Mouse (Mus musculus) lung, embryonic 15.5 days (tissue): ENCODE measurements around the gene Olfr115. TPM values are rescaled to one million over a fixed set of nuclear protein-coding genes. Genes with fewer than 3 reads are reported as not detected.

Source experiments
- ATAC-seq: fragments of 200-750 bp; cut with Nextera tagmentation; 2 replicates; pipeline ENCODE4 v1.8.0; 2017; ENCODE audit warnings: moderate number of reproducible peaks, borderline replicate concordance; ENCODE audit not compliant: low FRiP score, low TSS enrichment; ENCODE audit errors: extremely low read depth
- H3K27ac ChIP-seq: fragments of 300-500 bp; sonication (generic); 2 replicates; pipeline ENCODE4 v1.5.1; 2015; ENCODE audit warnings: moderate library complexity, mild to moderate bottlenecking, inconsistent platforms
- H3K27me3 ChIP-seq: fragments of 300-500 bp; sonication (generic); 2 replicates; pipeline ENCODE4 v1.6.1; 2015; ENCODE audit warnings: inconsistent platforms
- H3K36me3 ChIP-seq: fragments of 300-500 bp; sonication (generic); 2 replicates; pipeline ENCODE4 v1.6.1; 2015; ENCODE audit warnings: inconsistent platforms
- H3K4me1 ChIP-seq: fragments of 300-500 bp; sonication (generic); 2 replicates; pipeline ENCODE4 v1.6.1; 2015; ENCODE audit warnings: inconsistent platforms
- H3K4me2 ChIP-seq: fragments of 300-500 bp; sonication (generic); 2 replicates; pipeline ENCODE4 v1.6.1; 2015; ENCODE audit warnings: inconsistent platforms, mild to moderate bottlenecking, moderate library complexity
- H3K4me3 ChIP-seq: fragments of 300-500 bp; sonication (generic); 2 replicates; pipeline ENCODE4 v1.5.1; 2015; ENCODE audit warnings: mild to moderate bottlenecking, inconsistent platforms
- H3K9ac ChIP-seq: fragments of 300-500 bp; sonication (generic); 2 replicates; pipeline ENCODE4 v1.6.1; 2015; ENCODE audit warnings: inconsistent platforms
- H3K9me3 ChIP-seq: fragments of 300-500 bp; sonication (generic); 2 replicates; pipeline ENCODE4 v1.6.1; 2016; ENCODE audit warnings: inconsistent platforms
- WGBS: fragments of 180-500 bp; shearing (Covaris S2); methylation state at CpG from one replicate; pipeline ENCODE4 v1.1.7; 2015; 5-methylcytosine and 5-hydroxymethylcytosine counted together
- polyA plus RNA-seq: library from polyadenylated mRNA; unstranded; fragments of >200 nt; fragmentation: Nextera tagmentation; extraction: Ambion mirVana; gene quantifications from 2 replicates; pipeline ENCODE4 v1.2.1, GENCODE M21; 2015

Gene Olfr115
- polyA plus RNA-seq, result not detected in 2 replicates

DNA sequence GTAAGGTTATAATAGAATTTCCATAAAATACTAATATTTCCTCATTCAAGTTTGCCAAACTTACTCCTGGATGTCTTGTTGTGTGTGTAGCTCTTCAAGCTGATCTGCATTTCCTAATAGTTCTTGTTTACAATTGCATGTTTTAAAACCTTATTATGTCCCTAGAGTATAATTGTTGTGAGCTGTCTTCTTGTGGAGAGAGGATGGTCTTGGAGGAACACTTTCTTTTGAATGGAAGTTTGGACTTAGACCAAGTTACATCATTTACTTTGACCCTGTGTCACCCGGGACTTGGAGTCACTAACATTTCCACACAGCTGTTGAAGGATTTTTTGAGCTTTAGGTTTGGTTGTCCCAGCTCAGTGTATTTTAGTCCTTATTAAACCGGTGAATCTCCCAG is at the start of gene Olfr115, which contains the start of gene Olfr116:
Gene Olfr115 (minus strand): TSS at position 101 of the 400 bp plus-strand sequence.
Gene Olfr116 (minus strand): TSS at position 191 of the 400 bp plus-strand sequence.
- Histone ChIP-seq H3K4me3 (no peak within 1 kb of the TSS), H3K4me1 (no peaks in the 10 kb centered on the region), H3K27me3 (no peaks in the 10 kb centered on the region), H3K9ac (no peak within 1 kb of the TSS), H3K27ac (no peak within 1 kb of the TSS), H3K36me3 (no peaks in the 10 kb centered on the region), H3K9me3 (0 out of 2 replicates have a peak, but pooled peaks cover 2% of the 10 kb centered on the region), H3K4me2 (no peak within 1 kb of the TSS)
- no peak for ATAC-seq
- WGBS, result 79% methylated on average over 2 of the region's 2 CpGs

DNA sequence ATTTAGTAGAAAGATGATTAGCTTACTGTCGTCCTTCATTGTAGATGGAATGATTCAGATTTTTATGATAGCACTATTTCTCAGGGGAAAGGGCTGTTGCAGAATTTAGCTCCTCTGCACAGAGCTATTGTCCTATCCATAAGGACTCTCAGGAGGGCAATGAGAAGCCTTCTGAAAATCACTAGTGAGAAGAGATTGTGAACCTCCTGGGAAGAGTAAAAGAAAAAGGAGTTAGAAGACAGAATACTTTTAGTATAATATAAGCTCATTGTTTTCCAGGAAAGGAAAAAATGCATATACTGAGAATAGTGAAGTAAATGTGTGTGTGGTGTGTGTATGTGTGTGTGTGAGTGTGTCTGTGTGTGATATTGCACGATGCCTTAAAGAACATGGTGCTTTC is 39.8 kb upstream of the Olfr115 start, which contains the start of gene Olfr118:
Gene Olfr118 (plus strand): TSS at position 301 of the 400 bp plus-strand sequence.
- Histone ChIP-seq H3K4me2 (no peak within 1 kb of the TSS), H3K9ac (no peak within 1 kb of the TSS), H3K4me3 (no peak within 1 kb of the TSS), H3K36me3 (no peaks in the 10 kb centered on the region), H3K9me3 (no peaks in the 10 kb centered on the region), H3K27ac (no peak within 1 kb of the TSS), H3K27me3 (no peaks in the 10 kb centered on the region), H3K4me1 (no peaks in the 10 kb centered on the region)
- ATAC-seq, result no peak
- WGBS, result 51% methylated on average over 2 of the region's 2 CpGs

GRCm38 (mm10) chr17:37663682-37664081 is 36.8 kb upstream of the Olfr115 start, which contains the start of gene Olfr117:
Gene Olfr117, minus strand, starts transcription at chr17:37663782.
- Histone ChIP-seq H3K9me3 (no peaks in the 10 kb centered on the region), H3K9ac (no peak within 1 kb of the TSS), H3K27me3 (no peaks in the 10 kb centered on the region), H3K36me3 (no peaks in the 10 kb centered on the region), H3K27ac (no peak within 1 kb of the TSS), H3K4me3 (no peak within 1 kb of the TSS), H3K4me1 (no peaks in the 10 kb centered on the region), H3K4me2 (no peak within 1 kb of the TSS)
- ATAC-seq, result no peak
- WGBS, result 49% methylated on average over 1 of the region's 1 CpGs

GRCm38 (mm10) chr17:37592643-37593042 is 34.3 kb downstream of the Olfr115 start, which contains the start of gene Olfr114:
Gene Olfr114, minus strand, starts transcription at chr17:37592743.
- Histone ChIP-seq H3K27ac (no peak within 1 kb of the TSS), H3K4me3 (no peak within 1 kb of the TSS), H3K27me3 (no peaks in the 10 kb centered on the region), H3K4me1 (no peaks in the 10 kb centered on the region), H3K9ac (no peak within 1 kb of the TSS), H3K4me2 (no peak within 1 kb of the TSS), H3K9me3 (no peaks in the 10 kb centered on the region), H3K36me3 (no peaks in the 10 kb centered on the region)
- ATAC-seq, result no peak

GRCm38 (mm10) chr17:37577563-37577962 is 49.3 kb downstream of the Olfr115 start, which contains the start of gene Olfr113:
Gene Olfr113, minus strand, starts transcription at chr17:37577663.
- no peaks in the 10 kb centered on the region for H3K27me3 ChIP-seq
- no peak for ATAC-seq
- H3K4me1 ChIP-seq, result no peaks in the 10 kb centered on the region
- no peak within 1 kb of the TSS for H3K4me2 ChIP-seq
- no peak within 1 kb of the TSS for H3K9ac ChIP-seq
- no peaks in the 10 kb centered on the region for H3K36me3 ChIP-seq
- no peaks in the 10 kb centered on the region for H3K9me3 ChIP-seq
- H3K4me3 ChIP-seq, result no peak within 1 kb of the TSS
- H3K27ac ChIP-seq, result no peak within 1 kb of the TSS

DNA sequence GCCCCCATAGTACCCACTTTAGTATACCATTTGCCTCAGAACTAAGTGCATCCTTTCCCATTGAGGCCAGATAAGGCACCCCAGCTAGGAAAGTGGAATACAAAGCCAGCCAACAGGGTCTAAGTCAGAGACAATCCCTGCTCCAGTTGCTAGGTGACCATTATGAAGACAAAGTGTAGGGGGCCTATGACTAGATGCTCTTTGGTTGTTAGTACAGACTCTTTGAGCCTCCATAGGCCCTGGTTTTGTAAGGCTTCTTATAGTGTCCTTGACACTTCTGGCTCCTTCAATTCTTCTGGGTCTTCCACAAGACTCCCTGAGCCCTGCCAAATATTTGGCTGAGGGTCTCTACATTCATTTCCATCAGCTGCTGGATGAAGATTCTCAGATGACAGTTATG is 57.6 kb downstream of the Olfr115 start, which contains the start of gene Olfr112:
Gene Olfr112 (minus strand): TSS at position 101 of the 400 bp plus-strand sequence.
- Histone ChIP-seq H3K9me3 (no peaks in the 10 kb centered on the region), H3K27ac (no peak within 1 kb of the TSS), H3K9ac (no peak within 1 kb of the TSS), H3K36me3 (no peaks in the 10 kb centered on the region), H3K27me3 (no peaks in the 10 kb centered on the region), H3K4me1 (no peaks in the 10 kb centered on the region), H3K4me3 (no peak within 1 kb of the TSS), H3K4me2 (no peak within 1 kb of the TSS)
- ATAC-seq, result no peak

Other genes starting within 250 kb of the Olfr115 start
- not detected in 2 replicates for gene Olfr105-ps, start 248.1 kb downstream of the Olfr115 start, polyA plus RNA-seq
- gene Olfr106-ps, start 236.7 kb downstream of the Olfr115 start, polyA plus RNA-seq, result not detected in 2 replicates
- not detected in 2 replicates for gene Olfr107, start 227.9 kb downstream of the Olfr115 start, polyA plus RNA-seq
- not detected in 2 replicates for gene Olfr108, start 181.6 kb downstream of the Olfr115 start, polyA plus RNA-seq
- gene Olfr109, start 168.2 kb downstream of the Olfr115 start, polyA plus RNA-seq, result not detected in 2 replicates
- 0.11 TPM in 1 of 2 replicates, not detected in the other for gene H2-M2, start 143.6 kb downstream of the Olfr115 start, polyA plus RNA-seq
- not detected in 2 replicates for gene Olfr110, start 134.6 kb downstream of the Olfr115 start, polyA plus RNA-seq
- not detected in 2 replicates for gene Olfr111, start 119.1 kb downstream of the Olfr115 start, polyA plus RNA-seq
- not detected in 2 replicates for gene Olfr112, start 57.7 kb downstream of the Olfr115 start, polyA plus RNA-seq
- not detected in 2 replicates for gene Olfr113, start 49.4 kb downstream of the Olfr115 start, polyA plus RNA-seq
- not detected in 2 replicates for gene Olfr114, start 34.4 kb downstream of the Olfr115 start, polyA plus RNA-seq
- gene Olfr116, start 90 bp upstream of the Olfr115 start, polyA plus RNA-seq, result not detected in 2 replicates
- gene Olfr117, start 36.7 kb upstream of the Olfr115 start, polyA plus RNA-seq, result not detected in 2 replicates
- not detected in 2 replicates for gene Olfr118, start 39.9 kb upstream of the Olfr115 start, polyA plus RNA-seq
- gene Olfr119, start 69.5 kb upstream of the Olfr115 start, polyA plus RNA-seq, result not detected in 2 replicates
- gene Olfr120, start 94.7 kb upstream of the Olfr115 start, polyA plus RNA-seq, result not detected in 2 replicates
- not detected in 2 replicates for gene Olfr121, start 121.7 kb upstream of the Olfr115 start, polyA plus RNA-seq
- not detected in 2 replicates for gene Olfr122, start 141.5 kb upstream of the Olfr115 start, polyA plus RNA-seq
- gene Olfr123, start 166.4 kb upstream of the Olfr115 start, polyA plus RNA-seq, result not detected in 2 replicates
- gene Olfr124, start 172.8 kb upstream of the Olfr115 start, polyA plus RNA-seq, result not detected in 2 replicates
- not detected in 2 replicates for gene Olfr125, start 205.8 kb upstream of the Olfr115 start, polyA plus RNA-seq
- gene Olfr126, start 220.4 kb upstream of the Olfr115 start, polyA plus RNA-seq, result not detected in 2 replicates